ENCODE assay signal across 8 mouse cellular contexts in the genomic region with DNA sequence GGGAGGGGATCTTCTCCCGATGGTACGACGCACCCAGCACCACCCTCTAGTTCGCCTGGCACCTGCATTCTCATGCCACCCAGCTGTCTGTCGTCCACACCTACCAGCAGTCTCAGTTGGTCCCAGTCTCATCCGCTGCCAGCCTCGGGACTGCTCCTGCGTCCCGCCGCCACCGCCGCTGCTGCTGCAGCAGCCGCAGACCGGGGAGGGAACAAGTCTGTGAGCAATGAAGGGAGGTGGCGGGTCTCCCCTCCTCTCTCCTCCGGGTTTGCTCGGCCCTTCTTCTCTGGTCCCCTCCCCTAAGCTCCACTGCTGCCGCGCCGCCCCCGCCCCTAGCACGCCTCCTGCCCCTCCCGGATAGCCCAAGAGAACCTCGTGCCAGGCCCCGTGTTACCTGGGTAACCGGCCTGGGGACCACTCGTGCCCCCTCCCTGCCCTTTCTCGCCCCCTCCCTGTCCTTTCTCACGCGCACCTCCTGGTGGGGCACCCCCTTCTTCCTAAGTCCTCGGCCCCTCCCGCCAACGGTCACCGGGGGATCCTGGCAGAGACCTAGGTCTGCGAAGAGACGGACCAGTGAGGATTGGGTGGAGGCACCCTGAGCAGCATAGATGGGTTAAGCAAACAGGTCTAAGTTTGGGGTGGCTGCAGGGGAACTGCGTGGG. TPM values are rescaled to one million over a fixed set of nuclear protein-coding genes. Genes with fewer than 3 reads are reported as not detected.
DNase-seq lines count a peak whose midpoint lies in the region; ATAC-seq and TF ChIP-seq lines count a peak whose summit lies in the region.

A gene (minus strand): TSS at position 197 of the 662 bp plus-strand sequence.
A gene (minus strand): TSS at position 311 of the 662 bp plus-strand sequence.

- peak; percentile 48; the same call in 1 of the 2 replicates for TF ChIP-seq POLR2A in thymus, adult 2 months (IDR thresholded peaks at IDR 0.05; ENCODE audit: control insufficient read depth, extremely low read depth, insufficient read depth, low read length, poor library complexity)

- peak within 1 kb of the TSS; percentile 58 for H3K9ac ChIP-seq in intestine, embryonic 15.5 days
- H3K9ac ChIP-seq in limb, embryonic 13.5 days: peak within 1 kb of the TSS; percentile 86
- peak within 1 kb of the TSS; percentile 84 for H3K9ac ChIP-seq in midbrain, embryonic 16.5 days (ENCODE audit: low read depth, low read length)

- peaks cover 76% of the 10 kb centered on the region for H3K4me1 ChIP-seq in intestine, embryonic 15.5 days (replicated peaks)
- H3K4me1 ChIP-seq in limb, embryonic 13.5 days: peaks cover 76% of the 10 kb centered on the region
- peaks cover 70% of the 10 kb centered on the region for H3K4me1 ChIP-seq in midbrain, embryonic 16.5 days (ENCODE audit: control insufficient read depth, insufficient read depth, low read length)
- H3K4me1 ChIP-seq in thymus, adult 2 months (replicated peaks; ENCODE audit: control insufficient read depth, insufficient read depth, low read length): peaks cover 68% of the 10 kb centered on the region

- peak; percentile 66 for DNase-seq in ovary, postnatal 36 days (ENCODE audit: low spot score)
- no peak for DNase-seq in ovary, postnatal 10 days (ENCODE audit: low spot score)
- peak; percentile 84 to 88 for DNase-seq in cerebellum, postnatal 25 days
- DNase-seq in gastrocnemius, postnatal 14 days: peak; percentile 64
- DNase-seq in thymus, adult 2 months: peak; percentile 67

- H3K9me3 ChIP-seq in intestine, embryonic 15.5 days: no peaks in the 10 kb centered on the region
- H3K9me3 ChIP-seq in limb, embryonic 13.5 days: no peaks in the 10 kb centered on the region
- H3K9me3 ChIP-seq in midbrain, embryonic 16.5 days (replicated peaks; ENCODE audit: control insufficient read depth, low read length, poor library complexity, severe bottlenecking): no peaks in the 10 kb centered on the region

- TF ChIP-seq CTCF in thymus, adult 2 months (IDR thresholded peaks at IDR 0.05; ENCODE audit: borderline replicate concordance, control insufficient read depth, extremely low read depth, insufficient read depth, low read length, poor library complexity): no peak

- H3K36me3 ChIP-seq in intestine, embryonic 15.5 days: peaks cover 18% of the 10 kb centered on the region
- H3K36me3 ChIP-seq in limb, embryonic 13.5 days: peaks cover 32% of the 10 kb centered on the region
- peaks cover 10% of the 10 kb centered on the region for H3K36me3 ChIP-seq in midbrain, embryonic 16.5 days (ENCODE audit: control insufficient read depth, insufficient read depth, low read length)
- peaks cover 7% of the 10 kb centered on the region; the same call in 1 of the 2 replicates for H3K36me3 ChIP-seq in thymus, adult 2 months (ENCODE audit: control insufficient read depth, insufficient read depth, low read length)

- peak within 1 kb of the TSS; percentile 77 for H3K27ac ChIP-seq in intestine, embryonic 15.5 days
- H3K27ac ChIP-seq in limb, embryonic 13.5 days: peak within 1 kb of the TSS; percentile 82
- peak within 1 kb of the TSS; percentile 89 for H3K27ac ChIP-seq in midbrain, embryonic 16.5 days (ENCODE audit: low read length)
- peak within 1 kb of the TSS; percentile 51 for H3K27ac ChIP-seq in thymus, adult 2 months (ENCODE audit: control insufficient read depth, insufficient read depth, low read length)

- H3K27me3 ChIP-seq in intestine, embryonic 15.5 days (replicated peaks): no peaks in the 10 kb centered on the region
- no peaks in the 10 kb centered on the region for H3K27me3 ChIP-seq in limb, embryonic 13.5 days
- no peaks in the 10 kb centered on the region for H3K27me3 ChIP-seq in midbrain, embryonic 16.5 days (ENCODE audit: control insufficient read depth, insufficient read depth, low read depth, low read length)
- H3K27me3 ChIP-seq in thymus, adult 2 months (ENCODE audit: control insufficient read depth, insufficient read depth, low read length): no peaks in the 10 kb centered on the region

- H3K4me2 ChIP-seq in intestine, embryonic 15.5 days (replicated peaks): peak within 1 kb of the TSS; percentile 87
- H3K4me2 ChIP-seq in limb, embryonic 13.5 days (replicated peaks): peak within 1 kb of the TSS; percentile 98
- peak within 1 kb of the TSS; percentile 87 for H3K4me2 ChIP-seq in midbrain, embryonic 16.5 days (ENCODE audit: low read length)

- WGBS in intestine, embryonic 15.5 days: 2% methylated on average over 36 of the region's 37 CpGs
- WGBS in limb, embryonic 13.5 days: under 1% methylated on average over 32 of the region's 37 CpGs
- WGBS in midbrain, embryonic 16.5 days: under 1% methylated on average over 32 of the region's 37 CpGs
- under 1% methylated on average over 36 of the region's 37 CpGs for whole genome bisulfite sequencing in thymus, adult 2 months

- H3K4me3 ChIP-seq in intestine, embryonic 15.5 days (replicated peaks): peak within 1 kb of the TSS; percentile 50
- peak within 1 kb of the TSS; percentile 66 for H3K4me3 ChIP-seq in limb, embryonic 13.5 days
- peak within 1 kb of the TSS; percentile 53 for H3K4me3 ChIP-seq in midbrain, embryonic 16.5 days (ENCODE audit: low read depth, low read length)
- peak within 1 kb of the TSS; percentile 31 for H3K4me3 ChIP-seq in thymus, adult 2 months (ENCODE audit: control insufficient read depth, insufficient read depth, low read length)

- intact Hi-C loops in gastrocnemius, postnatal 14 days (cut with DNase I; ENCODE audit: low total_unique reads): no loop called here

- ATAC-seq in intestine, embryonic 15.5 days: no peak
- ATAC-seq in limb, embryonic 13.5 days (ENCODE audit: low FRiP score, low read depth): peak; percentile 29
- ATAC-seq in midbrain, embryonic 16.5 days: peak; percentile 7; the same call in 1 of the 2 replicates

RNA-seq across cellular contexts. Expression of the first gene that starts in this region (rescaled TPM):
- total RNA-seq in gastrocnemius, postnatal 14 days (2021): 10 to 100 TPM; 11.1 to 11.6 TPM
- polyA plus RNA-seq in intestine, embryonic 15.5 days (2015; fragmentation: Nextera tagmentation; extraction: Ambion mirVana): 41.5 and 51.1 TPM in 2 replicates
- 52.2 and 64.8 TPM in 2 replicates for polyA plus RNA-seq in limb, embryonic 13.5 days (2015; fragmentation: Nextera tagmentation; extraction: Ambion mirVana)
- 30.9 and 61.5 TPM in 2 replicates for polyA plus RNA-seq in midbrain, embryonic 16.5 days (2015; fragmentation: Nextera tagmentation; extraction: Ambion mirVana)
- 103 and 113 TPM in 2 replicates for polyA plus RNA-seq in thymus, adult 2 months (2012; rRNA removed)

RNA-seq across cellular contexts. Expression of the second gene that starts in this region (rescaled TPM):
- total RNA-seq in gastrocnemius, postnatal 14 days (2021): 1 to 10 TPM; 1.6 TPM
- polyA plus RNA-seq in intestine, embryonic 15.5 days (2015; fragmentation: Nextera tagmentation; extraction: Ambion mirVana): 4.3 and 5.0 TPM in 2 replicates
- polyA plus RNA-seq in limb, embryonic 13.5 days (2015; fragmentation: Nextera tagmentation; extraction: Ambion mirVana): 6.9 and 10.4 TPM in 2 replicates
- polyA plus RNA-seq in midbrain, embryonic 16.5 days (2015; fragmentation: Nextera tagmentation; extraction: Ambion mirVana): 40.9 and 63.3 TPM in 2 replicates
- polyA plus RNA-seq in thymus, adult 2 months (2012; rRNA removed): 49.7 and 53.1 TPM in 2 replicates
